Mouse (Mus musculus): ENCODE results near the gene Tlr7.
"Not testable (repeated sequence)": the region's sequence is repeated elsewhere in the genome, so short reads cannot be mapped to it uniquely, and the experiment has no call there.

The Tlr7 gene

GRCm38 (mm10) chrX:167330399-167330798, at the start of gene Tlr7:
Gene Tlr7 (minus strand): TSS chrX:167330558.
- DNase-seq (ENCODE audit: low read depth in 2 of 2, low spot score in 2 of 2): peak; percentile 2 to 12

GRCm38 (mm10) chrX:167380073-167380472, 49.7 kb upstream of the Tlr7 start:
- DNase-seq (ENCODE audit: low read depth in 2 of 2, low spot score in 2 of 2): no peak

- not testable (repeated sequence) for DNase-seq (ENCODE audit: low read depth in 2 of 2, low spot score in 2 of 2)
Observed at GRCm38 (mm10) chrX:167361231-167361630, 30.9 kb upstream of the Tlr7 start.

- no peak for DNase-seq (ENCODE audit: low read depth in 2 of 2, low spot score in 2 of 2)
Observed at GRCm38 (mm10) chrX:167359704-167360103, 29.3 kb upstream of the Tlr7 start.

- DNase-seq (ENCODE audit: low read depth in 2 of 2, low spot score in 2 of 2): no peak
Observed at GRCm38 (mm10) chrX:167357415-167357814, 27.1 kb upstream of the Tlr7 start.

GRCm38 (mm10) chrX:167355965-167356364, 25.6 kb upstream of the Tlr7 start:
- DNase-seq (ENCODE audit: low read depth in 2 of 2, low spot score in 2 of 2): no peak

- no peak for DNase-seq (ENCODE audit: low read depth in 2 of 2, low spot score in 2 of 2)
Observed at GRCm38 (mm10) chrX:167353617-167354016, 23.3 kb upstream of the Tlr7 start.

- DNase-seq (ENCODE audit: low read depth in 2 of 2, low spot score in 2 of 2): no peak
Observed at GRCm38 (mm10) chrX:167346440-167346839, 16.1 kb upstream of the Tlr7 start.

GRCm38 (mm10) chrX:167344356-167344755, 14.0 kb upstream of the Tlr7 start:
- DNase-seq (ENCODE audit: low read depth in 2 of 2, low spot score in 2 of 2): no peak

- no peak for DNase-seq (ENCODE audit: low read depth in 2 of 2, low spot score in 2 of 2)
Observed at GRCm38 (mm10) chrX:167341811-167342210, 11.5 kb upstream of the Tlr7 start.

- DNase-seq (ENCODE audit: low read depth in 2 of 2, low spot score in 2 of 2): no peak
Observed at GRCm38 (mm10) chrX:167340190-167340589, 9.8 kb upstream of the Tlr7 start.

GRCm38 (mm10) chrX:167337990-167338389, 7.6 kb upstream of the Tlr7 start:
- DNase-seq (ENCODE audit: low read depth in 2 of 2, low spot score in 2 of 2): no peak

GRCm38 (mm10) chrX:167334571-167334970, 4.2 kb upstream of the Tlr7 start:
- no peak for DNase-seq (ENCODE audit: low read depth in 2 of 2, low spot score in 2 of 2)

- DNase-seq (ENCODE audit: low read depth in 2 of 2, low spot score in 2 of 2): no peak
Observed at GRCm38 (mm10) chrX:167332607-167333006, 2.2 kb upstream of the Tlr7 start.

- DNase-seq (ENCODE audit: low read depth in 2 of 2, low spot score in 2 of 2): no peak
Observed at GRCm38 (mm10) chrX:167330993-167331392, 635 bp upstream of the Tlr7 start.

- DNase-seq (ENCODE audit: low read depth in 2 of 2, low spot score in 2 of 2): no peak
Observed at GRCm38 (mm10) chrX:167329620-167330019, 738 bp downstream of the Tlr7 start.

GRCm38 (mm10) chrX:167329098-167329497, 1.3 kb downstream of the Tlr7 start:
- DNase-seq (ENCODE audit: low read depth in 2 of 2, low spot score in 2 of 2): no peak

GRCm38 (mm10) chrX:167328519-167328918, 1.8 kb downstream of the Tlr7 start:
- DNase-seq (ENCODE audit: low read depth in 2 of 2, low spot score in 2 of 2): no peak

- DNase-seq (ENCODE audit: low read depth in 2 of 2, low spot score in 2 of 2): no peak
Observed at GRCm38 (mm10) chrX:167323742-167324141, 6.6 kb downstream of the Tlr7 start.

GRCm38 (mm10) chrX:167321233-167321806, 9.0 kb downstream of the Tlr7 start:
- DNase-seq (ENCODE audit: low read depth in 2 of 2, low spot score in 2 of 2): no peak

GRCm38 (mm10) chrX:167318819-167319396, 11.4 kb downstream of the Tlr7 start:
- no peak for DNase-seq (ENCODE audit: low read depth in 2 of 2, low spot score in 2 of 2)

GRCm38 (mm10) chrX:167315766-167316165, 14.6 kb downstream of the Tlr7 start:
- no peak for DNase-seq (ENCODE audit: low read depth in 2 of 2, low spot score in 2 of 2)

GRCm38 (mm10) chrX:167315093-167315726, 15.1 kb downstream of the Tlr7 start:
- no peak for DNase-seq (ENCODE audit: low read depth in 2 of 2, low spot score in 2 of 2)
